Mouse (Mus musculus) mouse trophoblast stem cell (cell line): ENCODE measurements around the gene Chit1.

Experiments used
- in situ Hi-C, 2 experiments: fragments of 300-500 bp; cut with MseI, MboI; formaldehyde crosslinking; loops; 2 replicates in 1 of 2; 3 replicates in 1 of 2; pipeline ENCODE4 v1.15.1; 2025

The Chit1 gene

GRCm38 (mm10) chr1:134182025-134182424 is 71.0 kb downstream of the Chit1 start, which contains the start of gene Chil1:
Gene Chil1 (plus strand): TSS chr1:134182176.
- in situ Hi-C loops, result no loop called here

GRCm38 (mm10) chr1:134184089-134184488 is 73.0 kb downstream of the Chit1 start:
- in situ Hi-C loops, result no loop called here

- in situ Hi-C loops, result no loop called here
These were observed 77.2 kb downstream of the Chit1 start for GRCm38 (mm10) chr1:134188217-134188616.

GRCm38 (mm10) chr1:134188989-134189729 is 78.1 kb downstream of the Chit1 start:
- in situ Hi-C loops, result no loop called here

GRCm38 (mm10) chr1:134191192-134191591 is 80.2 kb downstream of the Chit1 start:
- in situ Hi-C loops, result no loop called here

- in situ Hi-C loops, result no loop called here
These were observed 81.0 kb downstream of the Chit1 start for GRCm38 (mm10) chr1:134192024-134192423.

- in situ Hi-C loops, result no loop called here
These were observed 82.1 kb downstream of the Chit1 start, which contains the start of gene Mybph for GRCm38 (mm10) chr1:134193126-134193525. Gene Mybph (plus strand): TSS chr1:134193448.

GRCm38 (mm10) chr1:134193674-134194197 is 82.7 kb downstream of the Chit1 start:
- in situ Hi-C loops, result no loop called here

- in situ Hi-C loops, result no loop called here
These were observed 83.4 kb downstream of the Chit1 start for GRCm38 (mm10) chr1:134194298-134195022.

GRCm38 (mm10) chr1:134195117-134195516 is 84.1 kb downstream of the Chit1 start:
- in situ Hi-C loops, result no loop called here

GRCm38 (mm10) chr1:134195571-134195970 is 84.5 kb downstream of the Chit1 start:
- in situ Hi-C loops, result no loop called here

- in situ Hi-C loops, result no loop called here
These were observed 84.9 kb downstream of the Chit1 start for GRCm38 (mm10) chr1:134195979-134196378.

- in situ Hi-C loops, result no loop called here
These were observed 85.3 kb downstream of the Chit1 start for GRCm38 (mm10) chr1:134196386-134196785.

- in situ Hi-C loops, result no loop called here
These were observed 86.4 kb downstream of the Chit1 start for GRCm38 (mm10) chr1:134197325-134197982.

GRCm38 (mm10) chr1:134198197-134198995 is 87.4 kb downstream of the Chit1 start:
- in situ Hi-C loops, result no loop called here

GRCm38 (mm10) chr1:134200481-134200880 is 89.4 kb downstream of the Chit1 start:
- in situ Hi-C loops, result no loop called here
